ENCODE assay signal across 29 mouse cellular contexts in genomic region chr1:119075500-119075899, GRCm38 (mm10). TPM values are rescaled to one million over a fixed set of nuclear protein-coding genes. Genes with fewer than 3 reads are reported as not detected.
DNase-seq lines count a peak whose midpoint lies in the region; ATAC-seq and TF ChIP-seq lines count a peak whose summit lies in the region.
"Had no signal": no experiment of that assay in that cellular context is flagged by ENCODE, and none has a peak within 500 bp of the region (broad histone marks: within the 10 kb centered on the region; RNA-seq: fewer than 3 reads in every experiment).

No protein-coding gene starts in this region.

- H3K4me2 ChIP-seq in intestine, postnatal 0 days (replicated peaks; ENCODE audit: low read depth): peak overlapping the region; percentile 13; the same call in 1 of the 2 replicates
- no peak overlapping the region for H3K4me2 ChIP-seq in intestine, embryonic 15.5 days (replicated peaks)
- H3K4me2 ChIP-seq: embryonic facial prominence, embryonic 12.5 days; embryonic facial prominence, embryonic 15.5 days; heart, embryonic 11.5 days; hindbrain, embryonic 13.5 days had no signal

- TF ChIP-seq POLR2A in testis, adult 2 months (IDR thresholded peaks at IDR 0.05; ENCODE audit: control insufficient read depth, low read depth, low read length): no peak

- no peaks in the 10 kb centered on the region for H3K4me1 ChIP-seq in intestine, postnatal 0 days (replicated peaks; ENCODE audit: control insufficient read depth, insufficient read depth, low read length)
- H3K4me1 ChIP-seq in intestine, embryonic 15.5 days (replicated peaks): no peaks in the 10 kb centered on the region
- H3K4me1 ChIP-seq in testis, adult 2 months (ENCODE audit: control insufficient read depth, insufficient read depth, low read length): peaks cover 2% of the 10 kb centered on the region; the same call in 1 of the 2 replicates
- H3K4me1 ChIP-seq: embryonic facial prominence, embryonic 12.5 days; hindbrain, embryonic 10.5 days; hindbrain, embryonic 13.5 days had no signal

- no peaks in the 10 kb centered on the region for H3K36me3 ChIP-seq in intestine, postnatal 0 days (ENCODE audit: control insufficient read depth, insufficient read depth)
- H3K36me3 ChIP-seq in intestine, embryonic 15.5 days: no peaks in the 10 kb centered on the region
- no peaks in the 10 kb centered on the region for H3K36me3 ChIP-seq in testis, adult 2 months (ENCODE audit: control insufficient read depth, insufficient read depth, low read length)
- H3K36me3 ChIP-seq: embryonic facial prominence, embryonic 12.5 days; embryonic facial prominence, embryonic 15.5 days; G1E; hindbrain, embryonic 10.5 days; hindbrain, embryonic 13.5 days had no signal

- no peak for ATAC-seq in intestine, postnatal 0 days
- no peak for ATAC-seq in intestine, embryonic 15.5 days
- ATAC-seq: forebrain, embryonic 14.5 days; forebrain, postnatal 0 days; hindbrain, embryonic 16.5 days; Patski had no signal

- DNase-seq in testis, postnatal 14 days (ENCODE audit: low spot score): no peak
- peak; percentile 100 for DNase-seq in R1 (ENCODE audit: low read depth, low spot score)
- DNase-seq in ovary, adult 18-20 months (ENCODE audit: low spot score): no peak
- DNase-seq in adrenal gland, postnatal 4 days (ENCODE audit: low spot score in 2 of 2): no peak
- no peak for DNase-seq in natural killer cell, adult 2 months (ENCODE audit: low spot score in 2 of 2)
- DNase-seq: adrenal gland, postnatal 10 days; adrenal gland, postnatal 36 days; cerebellum, adult 11 months; cerebellum, adult 2 months; cerebellum, adult 9-11 months; cerebellum, postnatal 25 days; forebrain, postnatal 0 days; gastrocnemius, adult 2 months; gastrocnemius, postnatal 14 days; heart, adult 11 months; heart, postnatal 36 days had no signal

- no peaks in the 10 kb centered on the region for H3K9me3 ChIP-seq in intestine, postnatal 0 days (ENCODE audit: control insufficient read depth)
- no peaks in the 10 kb centered on the region for H3K9me3 ChIP-seq in intestine, embryonic 15.5 days
- H3K9me3 ChIP-seq: embryonic facial prominence, embryonic 12.5 days; embryonic facial prominence, embryonic 15.5 days; hindbrain, embryonic 10.5 days; hindbrain, embryonic 13.5 days had no signal

- H3K4me3 ChIP-seq in intestine, postnatal 0 days (ENCODE audit: low read depth, low read length): no peak overlapping the region
- H3K4me3 ChIP-seq in intestine, embryonic 15.5 days (replicated peaks): no peak overlapping the region
- no peak overlapping the region for H3K4me3 ChIP-seq in testis, adult 2 months (ENCODE audit: control insufficient read depth, low read depth, low read length)
- H3K4me3 ChIP-seq: embryonic facial prominence, embryonic 12.5 days; embryonic facial prominence, embryonic 15.5 days; gastrocnemius, adult 2 months; hindbrain, embryonic 10.5 days; hindbrain, embryonic 13.5 days had no signal

- no peak overlapping the region for H3K27ac ChIP-seq in intestine, postnatal 0 days (ENCODE audit: low read depth, low read length)
- no peak overlapping the region for H3K27ac ChIP-seq in intestine, embryonic 15.5 days
- no peak overlapping the region for H3K27ac ChIP-seq in testis, adult 2 months (ENCODE audit: control insufficient read depth, insufficient read depth, low read depth, low read length)
- H3K27ac ChIP-seq: embryonic facial prominence, embryonic 12.5 days; embryonic facial prominence, embryonic 15.5 days; gastrocnemius, adult 2 months; hindbrain, embryonic 10.5 days; hindbrain, embryonic 13.5 days had no signal

- TF ChIP-seq CTCF in intestine, postnatal 0 days (IDR thresholded peaks at IDR 0.05; ENCODE audit: low read depth): no peak
- 0 out of 2 replicates have a peak, but pooled peaks have one; percentile 4 for TF ChIP-seq CTCF in testis, adult 2 months (IDR thresholded peaks at IDR 0.05; ENCODE audit: control insufficient read depth, insufficient read depth, insufficient replicate concordance, low read depth, low read length)

- 38% methylated on average over 7 of the region's 7 CpGs for WGBS in intestine, postnatal 0 days
- 25% methylated on average over 7 of the region's 7 CpGs for WGBS in intestine, embryonic 15.5 days

- peaks cover 2% of the 10 kb centered on the region; the same call in 1 of the 2 replicates for H3K27me3 ChIP-seq in intestine, postnatal 0 days (replicated peaks; ENCODE audit: control insufficient read depth, insufficient read depth, low read length)
- H3K27me3 ChIP-seq in intestine, embryonic 15.5 days (replicated peaks): peaks cover 8% of the 10 kb centered on the region; the same call in 1 of the 2 replicates
- H3K27me3 ChIP-seq in testis, adult 2 months (ENCODE audit: control insufficient read depth, insufficient read depth, low read length): no peaks in the 10 kb centered on the region

- no peak overlapping the region for H3K9ac ChIP-seq in intestine, postnatal 0 days (ENCODE audit: low read depth, low read length)
- no peak overlapping the region for H3K9ac ChIP-seq in intestine, embryonic 15.5 days
- H3K9ac ChIP-seq: embryonic facial prominence, embryonic 12.5 days; embryonic facial prominence, embryonic 15.5 days; forebrain, postnatal 0 days; hindbrain, embryonic 13.5 days had no signal

RNA-seq across cellular contexts. Expression of gene Gli2, which starts 22.1 kb away (rescaled TPM):
- 2.1 and 3.8 TPM in 2 replicates for polyA plus RNA-seq in intestine, postnatal 0 days (2015; fragmentation: Nextera tagmentation; extraction: Ambion mirVana)
- 7.2 and 7.4 TPM in 2 replicates for polyA plus RNA-seq in intestine, embryonic 15.5 days (2015; fragmentation: Nextera tagmentation; extraction: Ambion mirVana)
- polyA plus RNA-seq in testis, adult 2 months (2012; rRNA removed): 1.3 and 1.4 TPM in 2 replicates
- 1 to 10 TPM; 3.9 to 4.3 TPM for total RNA-seq in adrenal gland, postnatal 4 days (2021)
- total RNA-seq: common myeloid progenitor, adult 5-6 weeks had no signal
- polyA plus RNA-seq: G1E had no signal
